Mouse (Mus musculus) kidney, adult 2 months (tissue): Measurements from ENCODE around the gene Ilkap.
A peak's percentile ranks its signal among the peaks of the same experiment; 100 is the strongest.

Experiments
- CTCF ChIP-seq: fragments of 200-500 bp; conservative IDR thresholded peaks from 2 replicates; pipeline ENCODE4 v1.5.1; 2011; ENCODE audit warnings: low read depth, mild to moderate bottlenecking, control low read depth, low read length, moderate library complexity, mixed read lengths; ENCODE audit not compliant: insufficient read depth, insufficient read length
- POLR2A ChIP-seq: fragments of 200-500 bp; IDR thresholded peaks from one replicate; pipeline ENCODE4 v1.6.1; 2011; ENCODE audit warnings: low read depth, low read length, control low read depth

DNA sequence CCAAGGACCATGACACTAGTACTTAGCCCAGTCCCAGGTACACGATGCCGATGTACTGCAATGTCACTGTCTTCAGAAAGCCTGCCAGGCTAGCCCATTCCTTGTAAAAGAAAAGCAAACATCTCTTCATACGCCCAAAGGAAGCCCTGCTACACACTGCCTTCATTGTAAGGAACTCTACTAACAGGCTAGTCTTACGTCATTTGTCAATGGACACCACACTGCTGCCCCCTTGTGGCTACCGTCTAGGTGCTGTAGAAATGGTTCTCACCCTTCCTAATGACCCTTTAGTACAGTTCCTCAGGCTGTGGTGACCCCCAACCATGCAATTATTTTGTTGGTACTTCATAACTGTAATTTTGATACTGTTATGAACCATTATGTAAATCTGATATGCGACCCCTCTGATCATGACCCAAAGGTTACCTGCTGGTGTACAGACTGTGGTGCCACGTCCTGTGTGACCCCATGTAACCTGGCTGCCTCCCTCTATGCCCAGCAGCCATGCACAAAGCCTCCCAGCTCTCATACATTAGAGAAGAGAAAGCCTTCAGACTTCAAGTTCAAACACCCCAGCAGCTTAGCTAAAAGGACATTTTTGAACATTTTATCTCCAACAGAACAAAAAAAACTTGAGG, 18.0 kb downstream of the Ilkap start:
- TF ChIP-seq CTCF (peak; percentile 80), POLR2A (no peak)
